Mouse (Mus musculus) layer of hippocampus, adult 8-10 months (tissue): Measurements from ENCODE around the gene Tox3. TPM values are rescaled to one million over a fixed set of nuclear protein-coding genes. Genes with fewer than 3 reads are reported as not detected.

Experiments
- DNase-seq, 2 experiments: peaks; one replicate each; pipeline ENCODE4 v3.0.0; 2022; ENCODE audit warnings: low spot score in 2 of 2
- total RNA-seq, 4 experiments: library from RNA; stranded (reverse); gene quantifications; 2 replicates each; pipeline ENCODE4 v1.2.4; 2022

The Tox3 gene
- total RNA-seq, 4 experiments from 2014 or later = 10.6 to 14.8 (median 12.6) TPM

- DNase-seq = no peak
Measured at GRCm38 (mm10) chr8:90330377-90331285, 17.5 kb downstream of the Tox3 start.

DNA sequence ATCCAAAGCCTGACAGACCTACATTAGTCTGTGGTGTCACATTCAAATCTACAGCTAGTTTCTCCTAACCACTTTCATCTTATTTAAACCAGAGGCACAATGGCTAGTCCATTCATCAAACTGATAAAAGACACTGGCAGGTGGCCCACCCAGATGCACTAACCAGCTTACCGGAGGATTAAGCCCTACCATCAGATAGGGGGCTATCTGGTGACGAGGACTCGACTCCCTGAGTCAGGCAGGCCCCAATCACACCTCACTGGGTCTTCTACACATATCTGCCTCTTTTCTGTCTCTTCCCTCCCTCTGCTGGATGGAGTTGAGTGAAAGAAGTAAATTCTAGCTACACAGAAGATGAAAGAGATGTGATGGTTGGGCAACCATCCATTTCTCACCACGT, 24.3 kb downstream of the Tox3 start:
- no peak for DNase-seq

DNA sequence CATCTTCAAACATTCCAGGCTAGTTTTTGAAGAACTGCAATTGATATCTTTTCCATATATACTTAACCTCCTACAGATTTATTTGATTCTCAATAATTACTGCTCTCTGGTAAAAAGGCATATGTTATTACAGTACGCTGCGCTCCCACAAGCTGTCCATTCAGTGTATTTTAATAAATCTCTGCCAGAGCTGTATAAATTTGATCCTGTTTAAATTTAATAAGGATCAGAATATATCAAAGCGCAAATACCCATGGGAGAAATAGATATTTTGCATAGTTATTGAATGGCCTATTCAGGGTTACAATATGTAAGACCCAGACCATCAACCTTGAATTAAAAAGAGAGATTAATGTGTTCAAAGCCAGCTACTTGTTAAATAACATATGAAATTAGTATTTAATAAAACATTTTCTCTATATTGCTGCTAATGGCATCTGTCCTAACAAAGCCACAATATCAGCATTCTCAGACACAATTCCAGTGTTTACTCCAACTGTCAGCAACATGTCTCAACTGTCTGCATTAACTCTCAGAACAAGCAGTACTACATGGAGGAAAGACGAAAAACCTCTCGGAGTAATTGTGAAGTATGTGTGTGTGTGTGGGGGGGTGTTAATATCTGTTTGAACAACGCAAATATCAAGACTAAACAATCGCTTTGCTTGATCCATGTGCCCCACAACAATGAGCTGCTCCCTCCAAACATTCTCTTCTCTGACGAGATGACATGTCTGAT, 25.3 kb downstream of the Tox3 start:
- DNase-seq = no peak

DNA sequence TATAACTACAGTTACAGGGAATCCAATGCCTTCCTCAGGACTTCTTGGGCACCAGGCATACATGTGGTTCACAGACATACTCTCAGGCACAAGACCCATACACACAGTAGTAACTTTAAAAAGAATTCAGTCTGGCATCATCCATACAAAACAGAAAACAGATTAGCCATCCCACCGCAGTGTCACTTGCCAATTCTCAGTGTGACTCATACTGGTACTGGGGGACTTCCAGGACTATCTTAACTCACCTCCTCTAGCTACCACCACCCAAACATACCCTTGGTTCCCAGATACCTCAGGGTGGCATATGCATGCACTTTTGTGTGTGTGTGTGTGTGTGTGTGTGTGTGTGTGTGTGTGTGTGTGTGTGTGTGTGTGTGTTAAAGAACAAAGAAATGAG, 26.9 kb downstream of the Tox3 start:
- DNase-seq = no peak

GRCm38 (mm10) chr8:90314312-90314711, 33.8 kb downstream of the Tox3 start:
- no peak for DNase-seq

DNA sequence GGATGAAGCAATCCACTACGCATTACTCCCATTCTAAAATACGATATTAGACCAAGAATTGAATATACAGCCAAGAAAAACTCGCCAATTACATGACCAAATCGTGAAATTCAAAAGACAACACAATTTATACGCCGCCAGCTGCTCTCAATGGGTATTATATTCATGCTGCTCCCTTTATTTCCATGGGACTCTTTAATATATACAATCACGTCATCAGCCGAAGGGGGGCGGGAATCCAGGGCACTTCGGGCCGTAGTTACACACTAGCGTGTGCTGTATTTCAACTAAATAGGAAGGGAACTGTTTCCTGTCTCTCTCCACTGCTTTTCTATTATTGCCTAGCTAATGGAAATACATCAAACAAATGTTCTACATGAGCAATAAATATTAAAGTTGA, 45.2 kb downstream of the Tox3 start:
- no peak for DNase-seq

- DNase-seq = peak; percentile 14 to 18
Measured at GRCm38 (mm10) chr8:90302252-90302651, 45.9 kb downstream of the Tox3 start.

DNA sequence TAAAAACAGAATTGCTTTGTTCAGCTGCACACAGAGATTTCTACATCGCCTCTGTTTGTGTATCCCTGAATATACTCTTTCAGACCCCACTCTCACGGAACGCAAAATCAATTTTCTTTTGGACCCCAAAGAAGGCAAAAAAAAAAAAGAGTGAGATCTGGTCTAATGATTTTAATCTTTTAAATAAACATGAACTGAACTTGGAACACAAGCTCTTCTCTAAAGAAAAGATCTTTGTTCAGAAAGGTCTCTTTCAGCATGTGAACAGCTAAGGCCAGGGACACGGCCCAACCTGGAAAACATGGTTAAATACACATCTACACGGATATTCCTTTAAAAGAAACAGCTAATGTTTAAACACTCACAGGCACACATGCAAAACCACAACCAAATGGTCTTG, 46.6 kb downstream of the Tox3 start:
- DNase-seq = no peak

- no peak for DNase-seq
Measured at GRCm38 (mm10) chr8:90300973-90301372, 47.2 kb downstream of the Tox3 start.

GRCm38 (mm10) chr8:90294061-90294460, 54.1 kb downstream of the Tox3 start:
- DNase-seq = no peak

DNA sequence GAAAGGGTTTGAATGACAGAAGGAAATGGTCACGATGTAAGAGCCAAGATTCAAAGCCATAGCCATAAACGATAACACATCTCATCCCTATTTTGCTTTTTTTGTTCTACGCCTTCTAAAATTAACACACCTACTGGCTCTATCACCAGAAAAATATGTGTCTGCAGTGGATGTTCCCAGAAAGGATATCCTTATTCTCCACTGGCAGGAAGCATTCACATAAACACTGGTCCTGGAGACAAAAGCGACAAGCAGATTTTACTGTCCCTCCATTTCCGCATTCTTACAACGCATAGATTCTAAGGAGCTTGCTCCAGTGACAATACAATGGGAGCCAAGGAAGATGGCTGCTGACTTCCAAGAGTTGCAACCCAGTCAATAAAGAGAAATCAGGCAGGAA, 57.3 kb downstream of the Tox3 start:
- no peak for DNase-seq

DNA sequence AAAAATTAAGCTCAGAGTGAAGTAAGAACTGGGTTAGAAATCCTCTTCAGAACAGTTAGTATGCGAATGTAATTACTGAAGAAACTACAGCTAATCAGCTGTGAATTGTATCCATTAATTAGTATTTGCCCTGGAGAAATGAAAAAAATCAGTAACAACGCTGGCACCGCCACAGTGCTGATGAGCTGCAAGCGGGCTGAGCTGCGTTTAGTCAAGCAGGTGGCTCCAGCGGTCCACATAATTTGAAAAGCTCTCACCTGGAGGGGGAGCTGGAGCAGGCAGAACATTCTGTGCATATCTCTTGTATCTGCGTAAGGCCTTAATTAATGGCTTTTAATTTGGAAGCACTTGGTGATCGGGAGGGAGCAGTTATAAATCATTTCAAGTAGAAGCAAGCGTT, 71.4 kb downstream of the Tox3 start:
- no peak for DNase-seq

GRCm38 (mm10) chr8:90273182-90273581, 75.0 kb downstream of the Tox3 start:
- no peak for DNase-seq

DNA sequence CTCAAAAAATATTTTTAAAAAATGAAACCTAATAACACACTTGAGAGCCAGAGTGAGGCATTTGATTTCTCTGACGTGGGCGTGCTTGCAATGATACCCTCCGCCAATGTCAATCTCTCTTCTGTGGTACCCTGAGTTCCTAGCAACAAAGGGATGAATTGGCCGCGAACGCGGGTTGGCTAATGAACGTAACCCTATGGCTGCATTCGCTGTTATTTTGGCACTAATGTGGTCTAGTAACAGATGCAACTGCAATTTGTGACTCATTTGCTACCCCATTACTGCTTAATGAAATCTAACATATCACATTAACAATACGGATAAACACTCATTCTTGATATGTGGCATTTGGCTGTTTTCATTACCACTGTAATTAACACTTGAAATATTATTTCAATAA, 76.2 kb downstream of the Tox3 start:
- DNase-seq = peak; percentile 23 to 45

- DNase-seq = no peak
Measured at GRCm38 (mm10) chr8:90267698-90268256, 80.4 kb downstream of the Tox3 start.

DNA sequence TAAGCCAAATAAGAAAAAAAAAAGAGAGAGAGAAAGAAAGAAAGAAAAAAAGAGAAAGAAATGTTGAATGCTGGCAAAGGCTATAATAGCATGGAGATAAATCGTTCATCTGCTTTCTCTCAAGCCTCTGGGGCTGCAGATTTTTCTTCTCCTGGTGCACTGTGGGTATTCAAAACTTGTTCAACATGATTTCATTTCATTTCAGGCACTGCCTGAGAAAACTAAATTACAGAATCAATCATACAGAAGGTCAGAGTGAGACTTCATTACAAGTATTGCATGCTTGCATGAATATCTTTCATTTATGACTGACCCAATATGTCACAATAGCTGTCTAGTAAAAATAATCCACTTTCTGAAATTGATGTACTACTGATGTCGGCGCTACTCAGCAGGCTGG, 81.2 kb downstream of the Tox3 start:
- no peak for DNase-seq

- DNase-seq = no peak
Measured at GRCm38 (mm10) chr8:90266239-90266638, 81.9 kb downstream of the Tox3 start.

- no peak for DNase-seq
Measured at GRCm38 (mm10) chr8:90254158-90254867, 93.8 kb downstream of the Tox3 start.

GRCm38 (mm10) chr8:90246357-90246756, 101.8 kb downstream of the Tox3 start:
- no peak for DNase-seq

- DNase-seq = no peak
Measured at GRCm38 (mm10) chr8:90245828-90246227, 102.3 kb downstream of the Tox3 start.

DNA sequence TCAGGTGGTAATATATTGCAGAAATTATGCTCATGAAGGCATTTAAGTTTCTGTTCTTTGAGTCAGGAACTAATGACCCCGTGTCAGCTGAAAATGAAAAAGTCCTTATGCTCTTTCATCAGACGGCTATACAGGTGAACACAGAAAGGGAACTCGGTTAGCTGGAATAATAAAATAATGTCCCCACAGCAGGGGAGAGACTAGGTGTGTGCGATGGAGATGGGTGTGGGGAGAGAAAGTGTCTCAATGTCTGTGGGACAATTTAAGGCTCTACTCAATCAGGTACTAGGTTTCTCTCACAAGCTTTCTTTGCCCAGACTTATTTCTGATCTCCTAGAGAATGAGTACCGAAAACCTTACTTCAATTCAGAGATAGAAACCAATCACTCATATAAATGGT, 103.0 kb downstream of the Tox3 start:
- no peak for DNase-seq
